Mouse (Mus musculus) forebrain, embryonic 13.5 days (tissue): ENCODE data around the gene Fcer2a. TPM values are rescaled to one million over a fixed set of nuclear protein-coding genes. Genes with fewer than 3 reads are reported as not detected.
A peak's percentile ranks its signal among the peaks of the same experiment; 100 is the strongest.

ENCODE experiments used
- ATAC-seq: fragments of 200-750 bp; cut with Nextera tagmentation; 2 replicates; pipeline ENCODE4 v1.8.0; 2017
- H3K27ac ChIP-seq: fragments of 300-500 bp; sonication (generic); 2 replicates; pipeline ENCODE4 v1.5.1; 2015; ENCODE audit warnings: inconsistent platforms, mild to moderate bottlenecking, moderate library complexity
- H3K27me3 ChIP-seq: fragments of 300-500 bp; sonication (generic); 2 replicates; pipeline ENCODE4 v1.6.1; 2015; ENCODE audit warnings: mild to moderate bottlenecking, inconsistent platforms
- H3K36me3 ChIP-seq: fragments of 300-500 bp; sonication (generic); 2 replicates; pipeline ENCODE4 v1.6.1; 2015; ENCODE audit warnings: mild to moderate bottlenecking, inconsistent platforms; ENCODE audit not compliant: poor library complexity, severe bottlenecking
- H3K4me1 ChIP-seq: fragments of 300-500 bp; sonication (generic); 2 replicates; pipeline ENCODE4 v1.6.1; 2015; ENCODE audit warnings: inconsistent platforms
- H3K4me2 ChIP-seq: fragments of 300-500 bp; sonication (generic); 2 replicates; pipeline ENCODE4 v1.6.1; 2015; ENCODE audit warnings: inconsistent platforms, mild to moderate bottlenecking, moderate library complexity
- H3K4me3 ChIP-seq: fragments of 300-500 bp; sonication (generic); 2 replicates; pipeline ENCODE4 v1.5.1; 2015; ENCODE audit warnings: mild to moderate bottlenecking, inconsistent platforms
- H3K9ac ChIP-seq: fragments of 300-500 bp; sonication (generic); 2 replicates; pipeline ENCODE4 v1.6.1; 2015; ENCODE audit warnings: mild to moderate bottlenecking, inconsistent platforms
- H3K9me3 ChIP-seq: fragments of 300-500 bp; sonication (generic); replicated peaks from 2 replicates; pipeline ENCODE4 v1.6.1; 2016; ENCODE audit warnings: inconsistent platforms
- WGBS: fragments of 180-500 bp; shearing (Covaris S2); methylation state at CpG from one replicate; pipeline ENCODE4 v1.1.7; 2015; 5-methylcytosine and 5-hydroxymethylcytosine counted together
- polyA plus RNA-seq: library from polyadenylated mRNA; unstranded; fragments of >200 nt; fragmentation: Nextera tagmentation; extraction: Ambion mirVana; gene quantifications from 2 replicates; pipeline ENCODE4 v1.2.1, GENCODE M21; 2015

Fcer2a gene
- 0.23 and 0.37 TPM in 2 replicates for polyA plus RNA-seq

DNA sequence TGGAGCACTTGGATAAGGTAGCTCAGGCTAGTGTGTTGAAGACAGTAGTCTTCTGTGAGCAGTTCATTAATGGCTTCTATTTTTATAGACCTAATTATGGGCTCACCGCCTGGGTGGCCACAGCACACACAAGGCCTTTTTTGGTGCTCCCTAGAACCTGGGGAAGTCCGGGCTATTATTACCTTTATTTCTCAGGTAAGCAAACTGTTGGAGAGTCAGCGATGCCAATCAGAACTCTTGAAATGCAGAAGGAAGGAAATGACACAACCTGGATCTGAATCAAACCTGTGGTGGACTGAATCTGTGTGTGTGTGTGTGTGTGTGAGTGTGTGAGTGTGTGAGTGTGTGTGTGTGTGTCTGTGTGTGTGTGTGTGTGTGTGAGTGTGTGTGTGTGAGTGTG lies at the start of gene Fcer2a:
Gene Fcer2a (minus strand): TSS at position 55 of the 400 bp plus-strand sequence.
- no peaks in the 10 kb centered on the region for H3K27me3 ChIP-seq
- H3K4me2 ChIP-seq = no peak within 1 kb of the TSS
- H3K9me3 ChIP-seq = no peaks in the 10 kb centered on the region
- no peak within 1 kb of the TSS for H3K4me3 ChIP-seq
- H3K9ac ChIP-seq = no peak within 1 kb of the TSS
- no peaks in the 10 kb centered on the region for H3K36me3 ChIP-seq
- 88% methylated on average over 3 of the region's 3 CpGs for WGBS
- no peak within 1 kb of the TSS for H3K27ac ChIP-seq
- no peaks in the 10 kb centered on the region for H3K4me1 ChIP-seq
- ATAC-seq = no peak

DNA sequence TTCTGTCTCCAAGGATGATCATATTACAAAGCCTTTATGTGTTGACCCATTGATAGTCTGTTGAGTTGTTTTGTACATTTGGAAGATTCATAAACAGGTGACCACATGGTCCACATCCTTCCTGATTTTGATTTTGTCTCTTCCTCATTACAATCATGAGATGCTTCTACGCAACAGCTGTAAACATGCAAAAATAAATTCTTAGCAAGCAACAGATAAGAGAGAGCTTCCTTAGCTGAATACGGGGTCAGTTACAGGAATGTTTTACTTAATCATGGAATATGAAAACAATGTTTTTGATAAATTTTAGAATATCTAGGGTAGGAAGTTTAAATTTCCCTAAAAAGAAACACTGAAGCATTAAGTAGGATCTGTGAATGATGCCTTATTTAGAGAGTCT lies 43.0 kb upstream of the Fcer2a start:
- Histone ChIP-seq H3K9me3 (no peaks in the 10 kb centered on the region), H3K4me3 (no peak overlapping the region), H3K4me2 (no peak overlapping the region), H3K9ac (no peak overlapping the region), H3K27ac (no peak overlapping the region), H3K36me3 (no peaks in the 10 kb centered on the region), H3K4me1 (no peaks in the 10 kb centered on the region), H3K27me3 (no peaks in the 10 kb centered on the region)
- no peak for ATAC-seq
- 93% methylated on average over 2 of the region's 2 CpGs for WGBS

DNA sequence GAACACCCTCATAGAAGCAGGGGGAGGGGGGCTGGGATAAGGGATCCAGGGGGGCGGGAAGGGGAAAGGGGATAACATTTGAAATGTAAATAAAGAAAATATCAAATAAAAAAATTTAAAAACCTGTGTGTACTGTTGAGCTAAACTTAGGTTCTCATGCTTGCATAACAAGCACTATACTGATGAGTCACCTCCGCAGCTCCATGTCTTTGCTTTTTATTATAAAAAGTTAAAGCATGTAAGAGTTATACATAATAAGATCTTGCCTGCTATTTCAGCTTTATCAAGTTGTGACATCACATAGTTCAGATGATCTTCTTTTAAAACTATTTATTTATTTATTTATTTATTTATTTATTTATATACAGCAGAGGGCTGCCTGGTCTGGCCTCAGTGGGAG lies 41.6 kb upstream of the Fcer2a start:
- Histone ChIP-seq H3K27ac (no peak overlapping the region), H3K9ac (no peak overlapping the region), H3K36me3 (no peaks in the 10 kb centered on the region), H3K27me3 (no peaks in the 10 kb centered on the region), H3K4me2 (no peak overlapping the region), H3K4me3 (no peak overlapping the region), H3K9me3 (no peaks in the 10 kb centered on the region), H3K4me1 (no peaks in the 10 kb centered on the region)
- no peak for ATAC-seq
- 93% methylated on average over 2 of the region's 2 CpGs for WGBS

DNA sequence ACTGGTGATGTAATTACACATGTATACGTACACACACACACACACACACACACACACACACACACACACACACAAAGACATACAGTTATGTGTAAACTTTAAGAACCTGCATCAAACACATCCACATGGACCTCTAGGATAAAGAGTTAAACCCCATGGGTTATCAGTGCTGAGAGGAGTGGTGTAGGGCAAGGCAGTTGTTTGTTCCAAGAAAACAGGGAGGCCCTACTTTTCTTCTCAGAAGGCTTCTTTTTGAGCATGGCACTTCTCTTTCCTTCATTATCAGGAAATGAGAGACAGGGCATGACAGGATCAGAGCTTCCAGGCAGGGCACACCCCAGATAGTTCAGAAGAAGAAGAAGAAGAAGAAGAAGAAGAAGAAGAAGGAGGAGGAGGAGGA lies 40.1 kb upstream of the Fcer2a start:
- Histone ChIP-seq H3K4me3 (no peak overlapping the region), H3K4me1 (no peaks in the 10 kb centered on the region), H3K27me3 (no peaks in the 10 kb centered on the region), H3K27ac (no peak overlapping the region), H3K4me2 (no peak overlapping the region), H3K9me3 (no peaks in the 10 kb centered on the region), H3K36me3 (no peaks in the 10 kb centered on the region), H3K9ac (no peak overlapping the region)
- ATAC-seq = no peak
- 69% methylated on average over 1 of the region's 1 CpGs for WGBS

DNA sequence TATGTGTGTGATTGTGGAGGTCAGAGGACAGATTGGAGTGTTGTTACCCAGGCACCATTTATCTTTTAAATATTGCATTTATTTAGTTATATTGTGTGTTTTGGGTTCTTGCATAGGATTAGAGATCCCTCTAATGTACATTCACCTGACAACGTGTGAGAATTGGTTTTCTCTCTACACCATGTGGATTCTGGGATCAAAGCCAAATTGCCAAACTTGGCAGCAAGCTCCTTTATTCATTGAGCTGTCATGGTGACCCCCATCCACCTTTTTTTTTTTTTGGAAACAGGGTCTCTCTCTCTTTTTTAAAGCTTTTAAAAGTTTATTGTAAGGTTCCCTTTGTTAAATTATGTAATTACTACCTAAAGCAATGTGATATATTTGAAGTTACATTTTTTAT lies 27.1 kb upstream of the Fcer2a start:
- 24% methylated on average over 1 of the region's 1 CpGs for WGBS
- no peak for ATAC-seq
- Histone ChIP-seq H3K4me3 (no peak overlapping the region), H3K27me3 (no peaks in the 10 kb centered on the region), H3K4me2 (no peak overlapping the region), H3K27ac (no peak overlapping the region), H3K36me3 (no peaks in the 10 kb centered on the region), H3K9me3 (no peaks in the 10 kb centered on the region), H3K9ac (no peak overlapping the region), H3K4me1 (no peaks in the 10 kb centered on the region)

DNA sequence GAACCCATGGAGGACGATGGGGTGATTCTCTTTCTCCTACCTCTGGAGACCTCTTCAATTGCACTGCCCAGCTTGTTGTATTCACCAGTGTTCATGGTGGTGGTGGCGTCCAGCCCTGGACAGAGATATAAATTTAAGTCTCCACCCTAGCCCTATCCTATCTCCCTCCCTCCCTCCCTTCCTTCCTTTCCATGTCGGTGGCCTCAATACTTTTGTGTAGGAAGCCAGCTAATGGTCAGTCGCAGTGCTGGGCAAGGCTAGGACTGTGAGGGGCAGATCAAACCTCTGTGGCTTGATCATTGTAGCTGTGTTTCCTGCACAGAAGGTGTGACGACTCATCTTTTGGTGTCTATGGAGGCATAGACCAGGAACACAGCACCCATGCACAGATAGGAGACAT lies 26.6 kb upstream of the Fcer2a start, which contains the start of gene Clec4g:
Gene Clec4g (minus strand): TSS at position 101 of the 400 bp plus-strand sequence.
- Histone ChIP-seq H3K4me3 (no peak within 1 kb of the TSS), H3K9me3 (no peaks in the 10 kb centered on the region), H3K4me1 (no peaks in the 10 kb centered on the region), H3K36me3 (no peaks in the 10 kb centered on the region), H3K9ac (no peak within 1 kb of the TSS), H3K27ac (no peak within 1 kb of the TSS), H3K4me2 (no peak within 1 kb of the TSS), H3K27me3 (no peaks in the 10 kb centered on the region)
- no peak for ATAC-seq
- WGBS = 70% methylated on average over 5 of the region's 5 CpGs

DNA sequence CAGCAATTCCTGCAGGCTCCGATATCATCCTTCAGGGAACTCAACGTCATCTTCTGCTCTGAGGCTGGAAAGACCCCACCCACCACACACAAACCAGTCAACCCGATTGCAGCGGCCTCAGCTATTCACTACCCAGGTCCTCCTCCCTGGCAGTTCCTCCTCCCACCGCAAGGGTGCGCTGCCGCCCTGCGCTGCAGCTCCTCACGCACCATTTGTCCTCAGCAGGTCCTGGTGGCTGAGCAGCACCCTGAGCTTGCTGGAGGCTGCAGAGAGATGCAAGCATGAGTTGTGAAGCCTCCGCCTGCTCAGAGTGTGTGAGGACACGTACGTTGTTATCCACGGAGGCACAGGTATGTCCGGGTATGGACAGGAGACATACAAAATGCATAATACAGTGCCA lies 24.6 kb upstream of the Fcer2a start:
- Histone ChIP-seq H3K4me1 (no peaks in the 10 kb centered on the region), H3K9ac (no peak overlapping the region), H3K36me3 (no peaks in the 10 kb centered on the region), H3K4me2 (0 out of 2 replicates have a peak overlapping the region, but pooled peaks have one; percentile 5), H3K27ac (no peak overlapping the region), H3K9me3 (no peaks in the 10 kb centered on the region), H3K4me3 (no peak overlapping the region), H3K27me3 (no peaks in the 10 kb centered on the region)
- ATAC-seq = peak; percentile 51; the same call in 1 of the 2 replicates
- WGBS = 17% methylated on average over 14 of the region's 14 CpGs

DNA sequence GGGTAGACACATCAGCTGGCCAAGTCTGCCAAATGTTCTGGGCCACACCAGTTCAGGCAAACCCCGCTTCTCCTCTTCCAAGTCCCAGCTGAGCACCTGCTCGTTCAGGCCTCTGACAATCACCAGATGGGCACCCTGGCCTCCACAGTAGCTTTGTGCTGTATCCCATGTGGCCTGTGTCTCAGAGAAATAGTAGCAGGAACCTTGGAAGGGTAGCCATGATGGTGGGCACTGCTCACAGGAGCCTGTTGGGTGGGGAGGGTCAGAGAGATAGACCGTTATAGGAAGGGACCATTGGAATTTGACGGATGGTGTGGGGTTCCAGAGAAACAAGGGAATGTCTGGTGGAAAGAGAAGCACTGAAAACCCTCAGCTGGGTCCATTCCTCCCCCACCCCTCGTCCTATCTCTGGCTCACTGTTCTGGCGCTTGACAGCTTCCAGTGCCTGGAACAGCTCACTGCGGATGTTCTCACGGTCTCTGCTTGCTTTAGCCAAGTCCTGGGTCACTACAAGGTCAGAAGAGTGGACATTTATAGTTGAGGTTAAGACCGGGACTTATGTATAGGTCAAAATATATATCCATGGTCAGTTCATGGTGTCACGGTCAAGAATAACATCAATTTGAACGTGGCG lies 23.5 kb upstream of the Fcer2a start:
- no peaks in the 10 kb centered on the region for H3K36me3 ChIP-seq
- no peak overlapping the region for H3K27ac ChIP-seq
- no peak overlapping the region for H3K9ac ChIP-seq
- H3K4me3 ChIP-seq = no peak overlapping the region
- H3K4me2 ChIP-seq = no peak overlapping the region
- H3K4me1 ChIP-seq = no peaks in the 10 kb centered on the region
- H3K27me3 ChIP-seq = no peaks in the 10 kb centered on the region
- 84% methylated on average over 12 of the region's 12 CpGs for WGBS
- no peak for ATAC-seq
- no peaks in the 10 kb centered on the region for H3K9me3 ChIP-seq

DNA sequence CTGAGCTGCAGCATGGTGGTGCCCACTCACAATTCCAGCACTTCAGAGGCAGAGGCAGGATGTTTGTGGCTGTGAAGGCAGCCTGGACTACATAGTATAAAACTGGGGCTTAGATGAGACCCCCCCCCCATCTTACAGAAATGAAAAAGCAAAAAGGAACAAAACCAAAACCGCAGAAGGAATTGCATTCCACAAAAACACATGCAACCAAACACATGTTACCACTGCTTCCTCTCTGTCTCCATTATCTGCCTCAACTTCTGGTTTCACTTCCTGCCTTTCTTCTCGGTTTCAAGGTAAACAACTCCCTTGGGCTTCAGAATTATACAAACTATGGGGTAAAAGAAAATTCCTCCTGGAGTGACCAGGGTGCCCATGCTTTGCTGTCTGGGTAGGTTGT lies 17.7 kb upstream of the Fcer2a start:
- no peak for ATAC-seq
- no peak overlapping the region for H3K4me2 ChIP-seq
- no peak overlapping the region for H3K4me3 ChIP-seq
- no peaks in the 10 kb centered on the region for H3K4me1 ChIP-seq
- no peaks in the 10 kb centered on the region for H3K36me3 ChIP-seq
- no peaks in the 10 kb centered on the region for H3K27me3 ChIP-seq
- no peaks in the 10 kb centered on the region for H3K9me3 ChIP-seq
- no peak overlapping the region for H3K9ac ChIP-seq
- WGBS = 69% methylated on average over 2 of the region's 2 CpGs
- H3K27ac ChIP-seq = no peak overlapping the region

DNA sequence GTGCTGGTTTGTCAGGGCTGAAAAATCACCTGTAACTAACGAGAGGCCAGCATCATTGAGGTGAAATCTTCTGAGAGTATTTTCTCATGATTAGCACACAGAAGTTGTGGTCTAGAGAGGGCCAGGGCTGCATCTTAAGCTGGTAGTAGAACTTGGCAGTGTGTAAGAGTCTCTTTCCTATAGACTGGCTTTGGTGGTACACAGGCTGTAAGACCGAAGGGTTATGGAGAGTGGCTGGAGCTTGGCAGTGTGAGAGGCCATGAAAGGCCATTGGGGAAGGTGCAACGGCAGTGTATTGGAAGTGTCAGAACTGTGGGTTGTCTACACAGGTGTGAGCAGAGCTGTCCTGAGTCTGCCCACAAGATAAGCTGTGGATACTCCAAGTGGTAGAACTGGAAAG lies 16.3 kb upstream of the Fcer2a start:
- ATAC-seq = no peak

DNA sequence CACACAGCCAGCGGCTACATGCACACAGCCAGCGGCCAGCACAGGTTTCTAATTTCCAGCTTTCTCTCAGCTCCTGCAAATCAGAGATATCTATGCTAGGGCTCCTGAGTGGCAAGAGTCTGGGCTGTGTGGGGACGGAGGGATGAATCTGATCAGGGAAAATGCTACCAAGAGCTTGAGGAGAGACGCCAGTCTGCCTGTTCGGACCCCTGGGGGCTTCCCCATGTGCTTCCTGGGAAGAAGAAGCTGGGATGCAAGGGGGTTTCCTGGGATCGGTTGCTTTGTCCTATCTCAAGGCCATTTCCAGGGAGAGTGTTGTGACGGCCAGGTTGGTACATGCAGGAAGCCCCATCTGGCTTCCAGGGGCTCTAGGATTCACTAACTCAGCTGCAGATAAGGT lies 13.6 kb upstream of the Fcer2a start:
- Histone ChIP-seq H3K27ac (no peak overlapping the region), H3K4me3 (no peak overlapping the region), H3K9me3 (no peaks in the 10 kb centered on the region), H3K36me3 (no peaks in the 10 kb centered on the region), H3K27me3 (no peaks in the 10 kb centered on the region), H3K4me1 (no peaks in the 10 kb centered on the region), H3K9ac (no peak overlapping the region), H3K4me2 (no peak overlapping the region)
- WGBS = 75% methylated on average over 7 of the region's 7 CpGs
- ATAC-seq = no peak

More for the DNA sequence above, 16.3 kb upstream of the Fcer2a start:
- H3K27me3 ChIP-seq = no peaks in the 10 kb centered on the region
- WGBS = 89% methylated on average over 3 of the region's 3 CpGs
- H3K9ac ChIP-seq = no peak overlapping the region
- no peak overlapping the region for H3K4me2 ChIP-seq
- no peak overlapping the region for H3K27ac ChIP-seq
- no peaks in the 10 kb centered on the region for H3K36me3 ChIP-seq
- no peaks in the 10 kb centered on the region for H3K4me1 ChIP-seq
- no peak overlapping the region for H3K4me3 ChIP-seq
- H3K9me3 ChIP-seq = no peaks in the 10 kb centered on the region

DNA sequence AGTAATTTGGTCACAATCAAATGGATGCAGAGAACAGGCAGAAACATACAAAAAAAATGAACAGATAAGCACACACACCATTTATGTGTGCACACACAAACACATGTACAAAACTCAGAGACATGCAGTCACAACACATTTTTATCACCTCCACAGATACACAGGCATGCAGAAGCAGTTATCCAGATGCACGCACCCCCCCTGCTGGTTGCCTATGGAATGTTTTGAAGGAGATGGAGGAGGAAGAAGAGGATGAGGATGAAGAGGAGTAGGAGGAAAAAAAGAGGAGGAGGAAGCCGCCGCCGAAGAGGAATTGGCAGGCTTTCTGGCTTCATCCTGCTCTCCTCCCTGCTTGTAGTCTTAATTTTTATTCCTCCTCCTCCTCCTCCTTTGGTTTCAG lies 11.7 kb upstream of the Fcer2a start:
- no peak for ATAC-seq
- WGBS = 65% methylated on average over 4 of the region's 4 CpGs
- no peaks in the 10 kb centered on the region for H3K4me1 ChIP-seq

DNA sequence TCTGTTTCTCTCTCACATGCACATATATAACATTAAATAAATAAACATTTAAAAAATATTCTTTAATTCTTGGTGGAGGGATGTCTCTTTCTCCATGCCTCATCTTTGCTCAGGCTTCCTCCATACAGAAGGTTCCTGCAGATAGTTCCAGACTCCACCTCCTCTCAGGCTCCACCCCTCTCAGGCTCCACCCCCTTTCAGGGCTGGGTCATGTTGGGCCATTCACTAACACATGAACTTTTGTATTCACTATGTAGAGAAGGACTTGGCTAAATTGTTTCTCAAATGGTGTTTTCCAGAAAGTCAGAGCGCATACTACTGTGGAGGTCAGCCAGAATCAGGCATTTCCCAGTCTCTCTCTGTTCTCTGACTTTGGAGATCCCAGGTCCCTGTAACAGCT lies 7.5 kb upstream of the Fcer2a start:
- Histone ChIP-seq H3K4me3 (no peak overlapping the region), H3K27ac (no peak overlapping the region), H3K27me3 (no peaks in the 10 kb centered on the region), H3K9ac (no peak overlapping the region), H3K4me2 (no peak overlapping the region), H3K36me3 (no peaks in the 10 kb centered on the region), H3K9me3 (no peaks in the 10 kb centered on the region), H3K4me1 (no peaks in the 10 kb centered on the region)
- ATAC-seq = no peak
- 97% methylated on average over 1 of the region's 1 CpGs for WGBS

More for the DNA sequence above, 11.7 kb upstream of the Fcer2a start:
- Histone ChIP-seq H3K27me3 (no peaks in the 10 kb centered on the region), H3K4me2 (no peak overlapping the region), H3K9me3 (no peaks in the 10 kb centered on the region), H3K4me3 (no peak overlapping the region), H3K9ac (no peak overlapping the region), H3K27ac (no peak overlapping the region), H3K36me3 (no peaks in the 10 kb centered on the region)
